Mouse (Mus musculus) E14TG2a.4 (cell line): ENCODE data around the gene Nemp1.

Experiments
- H3K27me3 ChIP-seq: 2 replicates; pipeline ENCODE4 v1.6.1; 2014; ENCODE audit warnings: low read length, control low read depth; ENCODE audit not compliant: insufficient read depth
- H3K36me3 ChIP-seq: 2 replicates; pipeline ENCODE4 v1.6.1; 2014; ENCODE audit warnings: low read length, control low read depth; ENCODE audit not compliant: insufficient read depth
- H3K4me1 ChIP-seq: replicated peaks from 2 replicates; pipeline ENCODE4 v1.6.1; 2014; ENCODE audit warnings: low read depth, low read length, control low read depth
- H3K4me3 ChIP-seq: replicated peaks from 2 replicates; pipeline ENCODE4 v1.5.1; 2014; ENCODE audit warnings: mild to moderate bottlenecking, low read length
- H3K9me3 ChIP-seq: 2 replicates; pipeline ENCODE4 v1.6.1; 2014; ENCODE audit warnings: low read length, control low read depth
- CTCF ChIP-seq: conservative IDR thresholded peaks from 2 replicates; pipeline ENCODE4 v1.5.1; 2014; ENCODE audit warnings: low read length
- NANOG ChIP-seq: IDR thresholded peaks from 2 replicates; pipeline ENCODE4 v1.6.1; 2014; ENCODE audit warnings: borderline replicate concordance, low read length, mixed read lengths
- POU5F1 ChIP-seq: IDR thresholded peaks from 2 replicates; pipeline ENCODE4 v1.6.1; 2014; ENCODE audit warnings: low read length, borderline replicate concordance

Nemp1 gene

DNA sequence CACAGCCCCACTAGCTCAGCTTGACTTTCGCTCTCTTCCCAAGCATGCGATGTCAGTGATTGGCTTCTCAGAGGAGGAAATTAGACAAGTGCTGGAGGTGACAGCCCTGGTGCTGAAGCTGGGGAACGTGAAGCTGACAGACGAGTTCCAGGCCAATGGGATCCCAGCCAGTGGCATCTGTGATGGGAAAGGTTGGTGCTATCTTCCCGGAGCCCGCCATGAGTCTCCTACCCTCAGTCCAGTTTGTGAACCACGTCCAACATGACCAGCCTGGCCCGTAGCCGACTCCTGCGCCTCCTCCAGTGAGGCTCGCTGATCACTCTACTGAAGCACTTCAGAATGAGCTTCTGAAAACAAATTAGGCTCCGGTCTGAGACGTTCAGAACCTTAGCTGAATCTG, 43.6 kb downstream of the Nemp1 start:
- no peaks in the 10 kb centered on the region for H3K36me3 ChIP-seq
- TF ChIP-seq CTCF (no peak), POU5F1 (no peak)
- H3K27me3 ChIP-seq: peaks cover 27% of the 10 kb centered on the region
- no peaks in the 10 kb centered on the region for H3K9me3 ChIP-seq
- no peak overlapping the region for H3K4me3 ChIP-seq
- peaks cover 55% of the 10 kb centered on the region for H3K4me1 ChIP-seq

DNA sequence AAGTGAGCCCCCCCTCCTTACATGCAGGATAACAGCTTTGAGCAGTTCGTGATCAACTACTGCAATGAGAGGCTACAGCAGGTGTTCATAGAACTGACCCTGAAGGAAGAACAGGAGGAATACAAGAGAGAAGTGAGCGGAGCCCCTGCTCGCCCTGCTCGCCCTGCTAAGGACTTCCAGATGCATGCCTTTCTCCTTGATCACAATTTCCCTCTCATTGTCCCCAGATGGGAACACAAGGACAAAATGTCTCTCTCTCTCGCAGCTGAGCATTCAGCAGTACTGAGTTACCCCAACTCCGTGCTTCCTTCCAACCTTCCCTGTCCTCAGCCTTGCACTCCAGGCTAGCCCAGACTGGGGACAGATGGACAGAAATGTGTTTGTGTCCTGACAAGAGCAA, 46.0 kb downstream of the Nemp1 start:
- Histone ChIP-seq H3K36me3 (no peaks in the 10 kb centered on the region), H3K4me3 (no peak overlapping the region), H3K4me1 (peaks cover 61% of the 10 kb centered on the region), H3K9me3 (no peaks in the 10 kb centered on the region), H3K27me3 (peaks cover 25% of the 10 kb centered on the region)
- TF ChIP-seq CTCF (no peak), NANOG (no peak), POU5F1 (no peak)

DNA sequence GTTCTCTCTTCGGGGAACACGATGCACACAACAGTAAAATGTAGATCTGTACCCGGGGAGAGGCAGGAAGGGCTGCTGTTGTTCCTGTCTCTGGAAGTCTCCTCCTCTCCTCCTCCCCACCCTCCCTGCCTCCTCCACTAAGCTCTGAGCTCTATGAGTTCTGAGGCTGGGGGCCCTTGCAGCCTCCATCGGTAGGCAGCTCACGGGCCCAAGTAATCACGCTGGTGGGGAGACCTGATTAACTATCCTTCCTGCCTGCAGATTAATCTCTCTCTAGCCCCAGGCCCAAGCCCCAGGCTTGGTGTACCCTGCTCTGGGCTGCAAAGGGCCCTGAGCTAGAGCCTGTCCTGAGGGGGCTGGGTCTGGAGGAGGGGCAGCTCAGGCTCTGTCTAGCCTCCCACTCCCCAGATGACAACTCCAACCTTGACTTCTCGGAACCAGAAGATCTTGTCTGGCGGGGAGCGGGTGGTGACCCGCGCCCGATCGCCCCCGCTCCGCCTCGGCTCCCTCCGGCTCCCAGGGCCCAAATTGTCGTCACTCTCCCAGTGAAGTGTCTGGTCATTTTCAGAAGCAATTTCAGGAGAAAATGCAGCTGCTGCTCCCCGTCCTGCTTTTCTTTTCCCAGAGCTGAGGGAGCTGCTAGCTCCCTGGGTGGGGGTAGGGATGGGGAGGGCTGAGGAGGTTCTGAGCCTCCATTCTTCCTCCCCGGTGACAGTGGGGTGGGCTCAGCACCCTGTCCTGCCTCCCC, 55.1 kb downstream of the Nemp1 start:
- H3K36me3 ChIP-seq: no peaks in the 10 kb centered on the region
- TF ChIP-seq NANOG: no peak
- no peak for TF ChIP-seq POU5F1
- TF ChIP-seq CTCF: no peak
- H3K9me3 ChIP-seq: no peaks in the 10 kb centered on the region
- H3K4me3 ChIP-seq: peak overlapping the region; percentile 47
- H3K27me3 ChIP-seq: peaks cover 39% of the 10 kb centered on the region
- H3K4me1 ChIP-seq: peaks cover 63% of the 10 kb centered on the region

DNA sequence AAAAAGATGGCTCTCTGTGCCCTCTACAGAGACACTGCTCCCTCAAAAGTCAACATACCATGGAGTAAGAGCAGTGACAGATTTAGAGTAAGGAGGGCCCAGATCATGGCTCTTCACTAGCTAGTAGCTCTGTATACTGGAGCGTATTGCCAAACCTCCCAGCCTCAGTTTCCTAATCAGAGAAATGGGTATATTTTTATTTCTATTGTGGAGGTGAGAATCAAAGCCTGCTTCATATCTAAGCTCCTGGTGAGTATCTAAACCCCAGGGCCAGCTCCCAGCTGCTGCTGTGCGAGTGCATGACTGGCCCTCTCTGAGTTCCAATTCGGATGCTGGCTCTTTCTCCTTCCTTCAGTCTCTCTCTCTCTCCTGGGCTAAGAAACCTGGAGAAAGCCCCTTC, 57.5 kb downstream of the Nemp1 start, which contains the start of gene Tac2:
TSS of gene Tac2 (plus strand) at position 301 of the 400 bp plus-strand sequence.
- no peak for TF ChIP-seq CTCF
- no peak for TF ChIP-seq NANOG
- no peak for TF ChIP-seq POU5F1

DNA sequence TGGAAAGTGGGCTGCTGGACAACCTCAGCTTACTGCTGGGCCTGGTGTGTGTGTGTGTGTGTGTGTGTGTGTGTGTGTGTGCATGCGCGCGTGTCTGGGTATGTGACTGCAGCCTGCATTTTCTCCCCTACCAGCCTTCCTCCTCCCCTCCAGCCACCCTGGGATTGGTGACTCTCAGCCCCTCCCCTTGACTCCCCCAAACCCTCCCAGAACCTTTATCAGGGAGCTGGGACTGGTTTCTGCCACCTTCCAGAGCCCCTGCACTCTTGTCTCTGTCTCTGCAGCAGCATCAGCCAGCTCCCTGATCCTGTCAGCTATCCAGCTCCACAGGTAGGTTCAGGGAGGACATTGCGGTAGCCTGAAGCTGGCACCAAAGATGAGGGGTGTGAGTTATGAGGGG, 58.4 kb downstream of the Nemp1 start:
- Histone ChIP-seq H3K9me3 (no peaks in the 10 kb centered on the region), H3K36me3 (no peaks in the 10 kb centered on the region), H3K4me1 (peaks cover 50% of the 10 kb centered on the region), H3K4me3 (no peak overlapping the region), H3K27me3 (peaks cover 43% of the 10 kb centered on the region)
- TF ChIP-seq NANOG (no peak), POU5F1 (no peak), CTCF (no peak)

More for the DNA sequence above, 57.5 kb downstream of the Nemp1 start, which contains the start of gene Tac2:
- Histone ChIP-seq H3K4me1 (peaks cover 60% of the 10 kb centered on the region), H3K9me3 (no peaks in the 10 kb centered on the region), H3K4me3 (no peak within 1 kb of the TSS), H3K27me3 (peaks cover 50% of the 10 kb centered on the region), H3K36me3 (no peaks in the 10 kb centered on the region)

DNA sequence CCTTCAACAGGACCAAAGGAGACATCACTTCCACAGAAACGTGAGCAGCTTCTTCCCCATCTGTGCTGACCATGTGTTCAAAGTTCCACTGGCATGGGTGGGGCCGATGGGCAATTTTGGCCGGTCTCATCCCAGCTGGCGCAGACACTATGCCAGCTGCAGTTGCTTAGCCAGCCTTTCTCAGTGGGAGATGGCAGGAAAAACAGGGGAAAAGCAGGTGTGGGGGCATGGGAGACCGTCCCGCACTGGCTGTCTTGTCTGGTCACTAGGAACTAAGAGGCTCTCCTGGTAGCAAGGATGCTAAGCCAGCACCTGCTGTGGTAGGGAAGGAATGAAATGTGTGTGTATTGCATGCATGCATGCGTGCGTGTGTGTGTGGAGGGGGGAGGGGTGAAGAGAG, 61.7 kb downstream of the Nemp1 start:
- Histone ChIP-seq H3K36me3 (no peaks in the 10 kb centered on the region), H3K27me3 (peaks cover 33% of the 10 kb centered on the region), H3K4me1 (peaks cover 34% of the 10 kb centered on the region), H3K9me3 (no peaks in the 10 kb centered on the region), H3K4me3 (0 out of 2 replicates have a peak overlapping the region, but pooled peaks have one; percentile 6)
- TF ChIP-seq CTCF (no peak), POU5F1 (no peak), NANOG (no peak)

DNA sequence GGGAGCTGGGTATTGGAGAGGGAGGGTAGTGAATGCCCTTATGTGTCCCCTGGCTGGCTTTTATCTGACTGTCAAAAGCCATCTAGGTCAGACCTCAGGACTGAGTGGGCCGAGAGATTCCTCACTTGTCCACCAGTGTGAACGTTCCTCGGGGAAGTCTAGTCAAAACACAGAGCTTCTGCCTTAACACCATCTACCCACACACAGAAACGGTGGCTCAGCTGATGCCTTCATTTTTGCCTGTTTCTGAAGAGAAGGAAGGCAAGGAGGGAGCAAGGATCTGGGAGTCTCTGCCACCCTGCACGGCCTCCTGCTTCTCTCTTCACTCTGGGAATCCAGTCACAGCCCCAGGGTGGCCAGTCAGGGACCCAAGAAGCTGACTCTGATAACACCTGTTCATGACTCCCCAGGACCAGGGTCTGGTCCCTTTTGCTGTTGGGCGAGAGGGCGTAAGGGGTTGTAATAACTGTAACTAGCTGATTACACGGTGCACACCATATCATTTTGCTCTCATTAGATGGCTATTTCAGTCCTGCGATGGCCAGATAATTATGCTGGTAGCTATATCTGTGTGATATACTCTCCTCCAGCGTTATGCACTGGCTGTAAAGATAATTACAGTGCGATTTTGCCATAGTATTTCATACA, 63.7 kb downstream of the Nemp1 start:
- peaks cover 39% of the 10 kb centered on the region for H3K4me1 ChIP-seq
- H3K27me3 ChIP-seq: peaks cover 25% of the 10 kb centered on the region
- peaks cover 9% of the 10 kb centered on the region for H3K9me3 ChIP-seq
- H3K4me3 ChIP-seq: no peak overlapping the region
- H3K36me3 ChIP-seq: no peaks in the 10 kb centered on the region
- TF ChIP-seq NANOG (no peak), POU5F1 (no peak), CTCF (no peak)

DNA sequence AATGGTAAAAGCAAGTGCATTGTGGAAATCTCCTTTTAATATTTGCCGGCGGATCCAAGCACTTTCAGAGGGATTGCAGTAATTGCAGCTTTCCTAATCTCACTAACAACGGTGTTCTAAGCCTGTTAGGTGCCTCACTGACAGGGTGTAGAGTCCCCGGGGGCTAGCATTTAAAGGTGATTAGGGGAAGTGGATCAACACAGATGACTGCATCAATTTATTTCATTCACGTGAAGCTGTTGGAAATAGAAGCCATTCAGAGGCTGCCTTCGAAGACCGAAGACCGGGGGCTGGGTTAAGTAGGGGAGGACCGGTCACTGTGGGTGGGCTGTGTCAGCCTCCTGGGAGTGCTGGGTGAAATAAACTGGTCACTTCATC, 64.2 kb downstream of the Nemp1 start:
- Histone ChIP-seq H3K9me3 (peaks cover 10% of the 10 kb centered on the region), H3K4me3 (no peak overlapping the region), H3K36me3 (no peaks in the 10 kb centered on the region), H3K27me3 (peaks cover 20% of the 10 kb centered on the region), H3K4me1 (peaks cover 39% of the 10 kb centered on the region)
- TF ChIP-seq CTCF (no peak), POU5F1 (no peak), NANOG (no peak)
